Mouse (Mus musculus) midbrain, embryonic 12.5 days (tissue): ENCODE measurements around the gene Ndufaf2. TPM values are rescaled to one million over a fixed set of nuclear protein-coding genes. Genes with fewer than 3 reads are reported as not detected.

Experiments used
- ATAC-seq: fragments of 200-750 bp; cut with Nextera tagmentation; 2 replicates; pipeline ENCODE4 v1.8.0; 2017; ENCODE audit warnings: low read depth, moderate TSS enrichment, moderate library complexity; ENCODE audit not compliant: low FRiP score
- H3K27ac ChIP-seq: fragments of 300-500 bp; sonication (generic); replicated peaks from 2 replicates; pipeline ENCODE4 v1.5.1; 2016; ENCODE audit warnings: mild to moderate bottlenecking
- H3K27me3 ChIP-seq: fragments of 300-500 bp; sonication (generic); 2 replicates; pipeline ENCODE4 v1.6.1; 2016; ENCODE audit warnings: mild to moderate bottlenecking
- H3K36me3 ChIP-seq: fragments of 300-500 bp; sonication (generic); 2 replicates; pipeline ENCODE4 v1.6.1; 2016
- H3K4me1 ChIP-seq: fragments of 300-500 bp; sonication (generic); 2 replicates; pipeline ENCODE4 v1.6.1; 2016
- H3K4me2 ChIP-seq: fragments of 300-500 bp; sonication (generic); replicated peaks from 2 replicates; pipeline ENCODE4 v1.6.1; 2016; ENCODE audit warnings: mild to moderate bottlenecking, moderate library complexity
- H3K4me3 ChIP-seq: fragments of 300-500 bp; sonication (generic); 2 replicates; pipeline ENCODE4 v1.5.1; 2016; ENCODE audit warnings: mild to moderate bottlenecking
- H3K9ac ChIP-seq: fragments of 300-500 bp; sonication (generic); replicated peaks from 2 replicates; pipeline ENCODE4 v1.6.1; 2016; ENCODE audit warnings: mild to moderate bottlenecking, moderate library complexity
- H3K9me3 ChIP-seq: fragments of 300-500 bp; sonication (generic); 2 replicates; pipeline ENCODE4 v1.6.1; 2016; ENCODE audit warnings: mild to moderate bottlenecking
- WGBS: fragments of 180-500 bp; shearing (Covaris S2); methylation state at CpG from one replicate; pipeline ENCODE4 v1.1.7; 2016; 5-methylcytosine and 5-hydroxymethylcytosine counted together
- polyA plus RNA-seq: library from polyadenylated mRNA; unstranded; fragments of >200 nt; fragmentation: Nextera tagmentation; extraction: Ambion mirVana; gene quantifications from 2 replicates; pipeline ENCODE4 v1.2.1, GENCODE M21; 2016

The Ndufaf2 gene
- polyA plus RNA-seq, 1 experiment from 2014 or later: 72.7 TPM

GRCm38 (mm10) chr13:108132031-108132819, 26.2 kb downstream of the Ndufaf2 start:
- Histone ChIP-seq H3K27ac (no peak overlapping the region), H3K9ac (no peak overlapping the region), H3K36me3 (no peaks in the 10 kb centered on the region), H3K9me3 (no peaks in the 10 kb centered on the region), H3K4me3 (no peak overlapping the region), H3K4me2 (no peak overlapping the region), H3K4me1 (no peaks in the 10 kb centered on the region), H3K27me3 (no peaks in the 10 kb centered on the region)
- ATAC-seq: no peak
- 76% methylated on average over 6 of the region's 6 CpGs for WGBS

GRCm38 (mm10) chr13:108130737-108131136, 27.7 kb downstream of the Ndufaf2 start:
- Histone ChIP-seq H3K27ac (no peak overlapping the region), H3K4me3 (no peak overlapping the region), H3K9ac (no peak overlapping the region), H3K4me2 (no peak overlapping the region), H3K36me3 (no peaks in the 10 kb centered on the region), H3K4me1 (no peaks in the 10 kb centered on the region), H3K27me3 (no peaks in the 10 kb centered on the region), H3K9me3 (no peaks in the 10 kb centered on the region)
- 93% methylated on average over 5 of the region's 5 CpGs for WGBS
- no peak for ATAC-seq

- WGBS: 66% methylated on average over 7 of the region's 7 CpGs
- Histone ChIP-seq H3K4me3 (no peak overlapping the region), H3K4me1 (peaks cover 3% of the 10 kb centered on the region; the same call in 1 of the 2 replicates), H3K27ac (no peak overlapping the region), H3K9me3 (no peaks in the 10 kb centered on the region), H3K27me3 (no peaks in the 10 kb centered on the region), H3K9ac (no peak overlapping the region), H3K36me3 (no peaks in the 10 kb centered on the region), H3K4me2 (no peak overlapping the region)
- ATAC-seq: no peak
These were observed 29.4 kb downstream of the Ndufaf2 start for GRCm38 (mm10) chr13:108129070-108129469.

- Histone ChIP-seq H3K27ac (no peak overlapping the region), H3K4me1 (peaks cover 12% of the 10 kb centered on the region), H3K36me3 (no peaks in the 10 kb centered on the region), H3K9ac (no peak overlapping the region), H3K9me3 (no peaks in the 10 kb centered on the region), H3K27me3 (no peaks in the 10 kb centered on the region), H3K4me2 (no peak overlapping the region), H3K4me3 (no peak overlapping the region)
- ATAC-seq: no peak
- WGBS: 70% methylated on average over 1 of the region's 1 CpGs
These were observed 30.5 kb downstream of the Ndufaf2 start for GRCm38 (mm10) chr13:108127883-108128282.

GRCm38 (mm10) chr13:108127130-108127529, 31.3 kb downstream of the Ndufaf2 start:
- 4% methylated on average over 1 of the region's 1 CpGs for WGBS

GRCm38 (mm10) chr13:108126246-108126645, 32.2 kb downstream of the Ndufaf2 start:
- ATAC-seq: no peak

More at GRCm38 (mm10) chr13:108127130-108127529, 31.3 kb downstream of the Ndufaf2 start:
- Histone ChIP-seq H3K36me3 (no peaks in the 10 kb centered on the region), H3K9ac (no peak overlapping the region), H3K4me2 (no peak overlapping the region), H3K4me1 (peaks cover 15% of the 10 kb centered on the region), H3K9me3 (no peaks in the 10 kb centered on the region), H3K27ac (no peak overlapping the region), H3K4me3 (no peak overlapping the region), H3K27me3 (no peaks in the 10 kb centered on the region)
- ATAC-seq: no peak

GRCm38 (mm10) chr13:108124096-108124495, 34.3 kb downstream of the Ndufaf2 start:
- no peak overlapping the region for H3K4me3 ChIP-seq
- no peak overlapping the region for H3K4me2 ChIP-seq
- no peak for ATAC-seq
- H3K9me3 ChIP-seq: no peaks in the 10 kb centered on the region
- no peaks in the 10 kb centered on the region for H3K36me3 ChIP-seq
- H3K4me1 ChIP-seq: peaks cover 15% of the 10 kb centered on the region
- no peak overlapping the region for H3K27ac ChIP-seq
- H3K9ac ChIP-seq: no peak overlapping the region
- no peaks in the 10 kb centered on the region for H3K27me3 ChIP-seq
- WGBS: 75% methylated on average over 11 of the region's 11 CpGs

More at GRCm38 (mm10) chr13:108126246-108126645, 32.2 kb downstream of the Ndufaf2 start:
- peaks cover 15% of the 10 kb centered on the region for H3K4me1 ChIP-seq
- WGBS: 90% methylated on average over 2 of the region's 2 CpGs
- H3K4me3 ChIP-seq: no peak overlapping the region
- H3K4me2 ChIP-seq: no peak overlapping the region
- H3K9ac ChIP-seq: no peak overlapping the region
- H3K36me3 ChIP-seq: no peaks in the 10 kb centered on the region
- H3K27ac ChIP-seq: no peak overlapping the region
- no peaks in the 10 kb centered on the region for H3K9me3 ChIP-seq
- H3K27me3 ChIP-seq: no peaks in the 10 kb centered on the region

GRCm38 (mm10) chr13:108123109-108123723, 35.2 kb downstream of the Ndufaf2 start:
- Histone ChIP-seq H3K36me3 (no peaks in the 10 kb centered on the region), H3K27ac (peak overlapping the region; percentile 60), H3K4me2 (peak overlapping the region; percentile 34), H3K4me3 (no peak overlapping the region), H3K9ac (no peak overlapping the region), H3K4me1 (peaks cover 15% of the 10 kb centered on the region), H3K27me3 (no peaks in the 10 kb centered on the region), H3K9me3 (no peaks in the 10 kb centered on the region)
- ATAC-seq: no peak
- WGBS: 21% methylated on average over 15 of the region's 15 CpGs

- no peaks in the 10 kb centered on the region for H3K27me3 ChIP-seq
- no peak overlapping the region for H3K27ac ChIP-seq
- no peaks in the 10 kb centered on the region for H3K9me3 ChIP-seq
- no peak overlapping the region for H3K4me3 ChIP-seq
- no peak overlapping the region for H3K9ac ChIP-seq
- no peak overlapping the region for H3K4me2 ChIP-seq
- H3K36me3 ChIP-seq: no peaks in the 10 kb centered on the region
- no peak for ATAC-seq
- WGBS: 90% methylated on average over 9 of the region's 9 CpGs
- H3K4me1 ChIP-seq: peaks cover 19% of the 10 kb centered on the region
These were observed 38.8 kb downstream of the Ndufaf2 start for GRCm38 (mm10) chr13:108119411-108120310.

- Histone ChIP-seq H3K27ac (no peak overlapping the region), H3K4me1 (peaks cover 12% of the 10 kb centered on the region), H3K4me3 (no peak overlapping the region), H3K36me3 (no peaks in the 10 kb centered on the region), H3K9me3 (no peaks in the 10 kb centered on the region), H3K27me3 (no peaks in the 10 kb centered on the region), H3K9ac (no peak overlapping the region), H3K4me2 (no peak overlapping the region)
- ATAC-seq: no peak
- WGBS: 70% methylated on average over 1 of the region's 1 CpGs
These were observed 40.2 kb downstream of the Ndufaf2 start for GRCm38 (mm10) chr13:108118188-108118587.

GRCm38 (mm10) chr13:108117654-108118053, 40.8 kb downstream of the Ndufaf2 start:
- H3K9me3 ChIP-seq: no peaks in the 10 kb centered on the region
- no peaks in the 10 kb centered on the region for H3K36me3 ChIP-seq
- no peak overlapping the region for H3K9ac ChIP-seq
- ATAC-seq: no peak
- H3K27ac ChIP-seq: no peak overlapping the region
- no peak overlapping the region for H3K4me2 ChIP-seq
- H3K4me1 ChIP-seq: peaks cover 7% of the 10 kb centered on the region
- H3K4me3 ChIP-seq: no peak overlapping the region
- no peaks in the 10 kb centered on the region for H3K27me3 ChIP-seq

GRCm38 (mm10) chr13:108114257-108114656, 44.2 kb downstream of the Ndufaf2 start:
- no peak for ATAC-seq
- Histone ChIP-seq H3K4me2 (no peak overlapping the region), H3K9ac (no peak overlapping the region), H3K36me3 (no peaks in the 10 kb centered on the region), H3K9me3 (no peaks in the 10 kb centered on the region), H3K27ac (no peak overlapping the region), H3K27me3 (no peaks in the 10 kb centered on the region), H3K4me1 (peaks cover 6% of the 10 kb centered on the region; the same call in 1 of the 2 replicates), H3K4me3 (no peak overlapping the region)
- WGBS: 83% methylated on average over 3 of the region's 3 CpGs
